ENCODE assay signal across 26 mouse cellular contexts in the genomic region with DNA sequence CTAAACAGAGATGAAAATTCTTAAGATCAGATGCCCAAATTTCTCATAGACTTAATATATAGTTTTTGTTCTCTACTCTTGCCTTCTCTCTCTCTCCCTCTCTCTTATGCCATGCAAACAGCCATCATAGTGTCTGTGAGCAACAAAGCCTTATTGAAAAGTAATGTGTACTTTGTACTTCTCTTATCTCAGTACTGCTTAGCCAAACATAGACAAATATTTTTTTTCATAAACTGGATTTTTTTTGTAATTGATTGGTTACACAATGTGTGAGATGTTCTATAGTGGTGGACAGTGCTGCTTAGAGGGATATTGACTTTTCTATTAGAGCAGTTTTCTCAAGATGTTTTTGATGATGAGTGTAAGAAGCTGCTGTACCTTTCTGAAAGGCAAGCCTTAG.
"Had no signal": no experiment of that assay in that cellular context is flagged by ENCODE, and none has a peak within 500 bp of the region (broad histone marks: within the 10 kb centered on the region; RNA-seq: fewer than 3 reads in every experiment).

No protein-coding gene starts in this region.

- H3K9me3 ChIP-seq: heart, embryonic 13.5 days; heart, embryonic 15.5 days; hindbrain, embryonic 13.5 days; hindbrain, embryonic 15.5 days; kidney, embryonic 15.5 days; limb, embryonic 13.5 days; limb, embryonic 15.5 days; liver, embryonic 12.5 days had no signal

- H3K9ac ChIP-seq: forebrain, postnatal 0 days; heart, embryonic 13.5 days; heart, embryonic 15.5 days; hindbrain, embryonic 13.5 days; hindbrain, embryonic 15.5 days; kidney, embryonic 15.5 days; limb, embryonic 13.5 days; limb, embryonic 15.5 days; liver, embryonic 12.5 days had no signal

- H3K36me3 ChIP-seq: heart, embryonic 13.5 days; heart, embryonic 15.5 days; hindbrain, embryonic 13.5 days; hindbrain, embryonic 15.5 days; kidney, embryonic 15.5 days; limb, embryonic 13.5 days; limb, embryonic 15.5 days; liver, embryonic 12.5 days had no signal

- DNase-seq: forebrain, postnatal 0 days; gastrocnemius, postnatal 14 days; gastrocnemius, postnatal 36 days; heart, adult 11 months; heart, adult 2 months; heart, postnatal 14 days; heart, postnatal 36 days; kidney, adult 11 months; kidney, adult 2 months; kidney, adult 9 months; kidney, postnatal 14 days; kidney, postnatal 36 days; layer of hippocampus, adult 9-11 months; layer of hippocampus, postnatal 36 days; left cerebral cortex, postnatal 4 days had no signal

- H3K4me3 ChIP-seq: heart, adult 2 months; heart, embryonic 13.5 days; heart, embryonic 15.5 days; hindbrain, embryonic 13.5 days; hindbrain, embryonic 15.5 days; kidney, embryonic 15.5 days; limb, embryonic 13.5 days; limb, embryonic 15.5 days; liver, embryonic 12.5 days had no signal

- H3K4me2 ChIP-seq: heart, embryonic 11.5 days; heart, embryonic 13.5 days; heart, embryonic 15.5 days; hindbrain, embryonic 13.5 days; hindbrain, embryonic 15.5 days; kidney, embryonic 15.5 days; limb, embryonic 13.5 days; limb, embryonic 15.5 days; liver, embryonic 12.5 days had no signal

- ATAC-seq: forebrain, postnatal 0 days; hindbrain, postnatal 0 days; liver, embryonic 12.5 days had no signal

- H3K27ac ChIP-seq: heart, adult 2 months; heart, embryonic 13.5 days; heart, embryonic 15.5 days; hindbrain, embryonic 13.5 days; hindbrain, embryonic 15.5 days; hindbrain, postnatal 0 days; kidney, embryonic 15.5 days; kidney, postnatal 0 days; limb, embryonic 13.5 days; limb, embryonic 15.5 days; liver, embryonic 12.5 days had no signal

- H3K27me3 ChIP-seq: heart, embryonic 13.5 days; heart, embryonic 15.5 days; hindbrain, embryonic 13.5 days; hindbrain, embryonic 15.5 days; kidney, embryonic 15.5 days; limb, embryonic 13.5 days; limb, embryonic 15.5 days; liver, embryonic 12.5 days had no signal

- H3K4me1 ChIP-seq: heart, embryonic 13.5 days; heart, embryonic 15.5 days; hindbrain, embryonic 13.5 days; hindbrain, embryonic 15.5 days; kidney, embryonic 15.5 days; limb, embryonic 13.5 days; limb, embryonic 15.5 days; liver, embryonic 12.5 days had no signal
